Mouse (Mus musculus) embryonic fibroblast, embryonic 13.5 days (primary cell): ENCODE measurements around the gene Kif11.

Source experiments
- CTCF ChIP-seq: IDR thresholded peaks from 2 replicates; pipeline ENCODE4 v1.5.1; 2011; ENCODE audit warnings: mild to moderate bottlenecking, control low read depth, low read length, moderate library complexity, borderline replicate concordance; ENCODE audit not compliant: insufficient read depth
- POLR2A ChIP-seq: IDR thresholded peaks from 2 replicates; pipeline ENCODE4 v1.6.1; 2011; ENCODE audit warnings: low read depth, mild to moderate bottlenecking, control low read depth, low read length, moderate library complexity

GRCm38 (mm10) chr19:37376841-37377240 is 638 bp downstream of the Kif11 start:
- TF ChIP-seq CTCF (no peak), POLR2A (no peak)
